Mouse (Mus musculus): Measurements from ENCODE around the gene Cwc27. TPM values are rescaled to one million over a fixed set of nuclear protein-coding genes. Genes with fewer than 3 reads are reported as not detected.

Gene Cwc27
- polyA plus RNA-seq, 1 experiment from 2014 or later, result 24.1 TPM

DNA sequence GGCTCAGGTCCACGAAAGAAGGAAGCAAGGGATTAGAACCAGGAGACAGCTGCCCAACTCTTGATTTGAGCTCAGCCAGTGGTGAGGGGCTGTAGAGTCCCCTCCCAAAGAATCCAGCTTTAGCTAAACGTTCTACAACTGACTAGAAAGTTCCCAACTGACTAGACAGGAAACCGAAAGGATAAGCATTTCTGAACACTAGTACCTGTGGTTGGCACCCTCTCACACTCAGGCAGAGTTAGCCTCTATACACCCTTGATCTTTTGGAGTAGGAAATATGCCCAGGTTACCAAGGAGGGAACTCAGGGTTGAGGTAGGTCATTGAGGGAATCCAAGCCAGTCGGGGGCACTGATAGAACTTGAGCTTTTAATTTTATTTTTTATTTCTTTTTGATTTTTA, 199.7 kb downstream of the Cwc27 start:
- Histone ChIP-seq H3K27me3 (ENCODE audit: control insufficient read depth, insufficient read depth, low read length) (no peaks in the 10 kb centered on the region), H3K36me3 (ENCODE audit: control insufficient read depth, insufficient read depth, low read length) (no peaks in the 10 kb centered on the region), H3K4me3 (ENCODE audit: low read depth, low read length) (no peak overlapping the region), H3K4me1 (ENCODE audit: control insufficient read depth, insufficient read depth, low read length) (no peaks in the 10 kb centered on the region), H3K9ac (ENCODE audit: low read depth, low read length) (no peak overlapping the region), H3K9me3 (replicated peaks; ENCODE audit: control insufficient read depth, low read length) (no peaks in the 10 kb centered on the region), H3K4me2 (no peak overlapping the region), H3K27ac (ENCODE audit: low read depth, low read length) (no peak overlapping the region)
- 78% methylated on average over 4 of the region's 4 CpGs for WGBS (ENCODE audit: insufficient replicate concordance)
- ATAC-seq (replicated peaks; ENCODE audit: insufficient number of reproducible peaks, low FRiP score, low TSS enrichment), result no peak

DNA sequence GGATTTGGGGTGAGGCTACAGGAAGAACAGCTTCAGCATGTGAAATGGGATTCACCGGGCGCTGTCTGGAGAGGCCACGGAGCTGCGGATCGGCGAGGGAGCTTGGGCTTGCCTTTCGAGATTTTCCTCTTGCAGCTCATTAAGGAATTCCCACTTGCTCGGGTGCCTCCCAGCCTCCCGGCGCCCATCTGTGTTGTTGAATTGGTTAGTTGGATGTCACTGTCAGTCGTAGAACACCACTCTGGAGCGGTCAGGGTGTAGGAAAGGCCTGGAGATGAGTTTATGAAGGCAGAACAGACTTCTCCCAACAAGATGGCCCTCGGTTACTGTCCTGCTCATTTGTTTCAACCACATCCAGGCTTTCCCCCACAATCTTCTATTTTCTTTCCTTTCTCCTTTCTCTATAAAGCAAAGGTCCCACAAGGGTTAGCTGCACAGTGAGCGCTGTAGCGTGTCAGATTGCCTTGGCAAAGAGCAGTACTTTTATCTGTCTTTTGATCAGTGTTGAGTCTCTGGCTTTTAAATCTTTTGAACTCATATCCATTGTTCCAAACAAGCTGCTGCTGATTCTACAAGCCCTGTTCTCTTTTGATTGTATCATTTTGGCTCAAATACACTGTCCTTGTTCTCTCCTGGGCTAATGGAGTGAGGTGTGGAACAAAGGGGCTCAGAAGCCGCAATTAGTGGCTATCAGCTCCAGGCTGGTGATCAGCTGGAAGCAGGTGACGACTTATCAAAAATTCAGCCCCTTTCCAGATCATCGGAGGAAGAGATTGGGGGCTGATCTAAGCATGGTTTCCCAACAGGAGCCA, 200.7 kb downstream of the Cwc27 start:
- H3K9ac ChIP-seq (ENCODE audit: low read depth, low read length), result no peak overlapping the region
- no peak for ATAC-seq (replicated peaks; ENCODE audit: insufficient number of reproducible peaks, low FRiP score, low TSS enrichment)
- no peaks in the 10 kb centered on the region for H3K36me3 ChIP-seq (ENCODE audit: control insufficient read depth, insufficient read depth, low read length)
- H3K27me3 ChIP-seq (ENCODE audit: control insufficient read depth, insufficient read depth, low read length), result no peaks in the 10 kb centered on the region
- no peaks in the 10 kb centered on the region for H3K9me3 ChIP-seq (replicated peaks; ENCODE audit: control insufficient read depth, low read length)
- H3K4me2 ChIP-seq, result no peak overlapping the region
- no peak overlapping the region for H3K4me3 ChIP-seq (ENCODE audit: low read depth, low read length)
- 85% methylated on average over 18 of the region's 18 CpGs for WGBS (ENCODE audit: insufficient replicate concordance)
- no peaks in the 10 kb centered on the region for H3K4me1 ChIP-seq (ENCODE audit: control insufficient read depth, insufficient read depth, low read length)
- H3K27ac ChIP-seq (ENCODE audit: low read depth, low read length), result no peak overlapping the region

DNA sequence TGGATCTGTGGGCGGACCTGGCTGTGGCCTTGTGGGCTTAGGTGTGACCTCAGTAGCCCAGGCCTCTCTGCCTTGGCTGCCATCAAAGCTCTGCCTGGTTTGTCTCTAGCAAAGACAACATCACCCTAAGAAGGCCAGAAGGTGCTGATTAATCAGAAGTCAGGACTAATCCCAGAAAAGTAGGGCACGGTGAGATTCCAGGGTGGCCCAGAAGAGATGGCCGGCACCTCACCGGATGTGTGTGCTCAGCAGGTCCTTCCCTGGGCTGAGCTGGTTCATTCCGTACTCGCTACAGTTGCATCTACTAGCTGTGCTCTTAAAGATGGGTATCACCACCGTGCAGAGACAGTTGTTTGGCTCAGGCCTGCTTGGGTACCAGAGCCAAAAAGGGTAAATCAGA, 201.8 kb downstream of the Cwc27 start:
- no peaks in the 10 kb centered on the region for H3K36me3 ChIP-seq (ENCODE audit: control insufficient read depth, insufficient read depth, low read length)
- WGBS (ENCODE audit: insufficient replicate concordance), result 86% methylated on average over 7 of the region's 7 CpGs
- no peak overlapping the region for H3K4me3 ChIP-seq (ENCODE audit: low read depth, low read length)
- H3K4me2 ChIP-seq, result no peak overlapping the region
- H3K27ac ChIP-seq (ENCODE audit: low read depth, low read length), result no peak overlapping the region
- H3K9me3 ChIP-seq (replicated peaks; ENCODE audit: control insufficient read depth, low read length), result no peaks in the 10 kb centered on the region
- no peaks in the 10 kb centered on the region for H3K27me3 ChIP-seq (ENCODE audit: control insufficient read depth, insufficient read depth, low read length)
- H3K4me1 ChIP-seq (ENCODE audit: control insufficient read depth, insufficient read depth, low read length), result no peaks in the 10 kb centered on the region
- ATAC-seq (replicated peaks; ENCODE audit: insufficient number of reproducible peaks, low FRiP score, low TSS enrichment), result no peak
- H3K9ac ChIP-seq (ENCODE audit: low read depth, low read length), result no peak overlapping the region

DNA sequence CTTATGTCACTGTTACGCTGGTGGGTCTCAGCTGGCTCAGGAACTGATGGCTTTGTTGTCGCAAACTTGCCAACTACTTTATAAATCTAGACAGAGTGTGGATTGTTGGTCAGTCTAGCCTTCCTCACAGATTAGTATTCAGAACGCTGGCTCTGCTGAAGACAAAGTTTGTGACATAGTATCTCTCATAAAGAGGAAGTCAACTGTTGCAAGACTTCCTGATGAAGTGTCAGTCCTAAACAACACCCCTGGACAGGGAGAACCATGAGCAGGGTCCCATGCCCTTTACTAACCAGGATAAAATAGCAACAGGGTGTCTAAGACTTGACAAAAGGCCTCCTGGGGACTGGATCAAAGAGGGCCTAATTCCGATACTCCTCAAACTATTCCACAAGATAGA, 205.6 kb downstream of the Cwc27 start:
- H3K9me3 ChIP-seq (replicated peaks; ENCODE audit: control insufficient read depth, low read length), result no peaks in the 10 kb centered on the region
- no peak for ATAC-seq (replicated peaks; ENCODE audit: insufficient number of reproducible peaks, low FRiP score, low TSS enrichment)
- H3K9ac ChIP-seq (ENCODE audit: low read depth, low read length), result no peak overlapping the region
- H3K36me3 ChIP-seq (ENCODE audit: control insufficient read depth, insufficient read depth, low read length), result no peaks in the 10 kb centered on the region
- no peaks in the 10 kb centered on the region for H3K27me3 ChIP-seq (ENCODE audit: control insufficient read depth, insufficient read depth, low read length)
- 86% methylated on average over 4 of the region's 4 CpGs for WGBS (ENCODE audit: insufficient replicate concordance)
- H3K4me2 ChIP-seq, result no peak overlapping the region
- no peaks in the 10 kb centered on the region for H3K4me1 ChIP-seq (ENCODE audit: control insufficient read depth, insufficient read depth, low read length)
- no peak overlapping the region for H3K27ac ChIP-seq (ENCODE audit: low read depth, low read length)
- no peak overlapping the region for H3K4me3 ChIP-seq (ENCODE audit: low read depth, low read length)

DNA sequence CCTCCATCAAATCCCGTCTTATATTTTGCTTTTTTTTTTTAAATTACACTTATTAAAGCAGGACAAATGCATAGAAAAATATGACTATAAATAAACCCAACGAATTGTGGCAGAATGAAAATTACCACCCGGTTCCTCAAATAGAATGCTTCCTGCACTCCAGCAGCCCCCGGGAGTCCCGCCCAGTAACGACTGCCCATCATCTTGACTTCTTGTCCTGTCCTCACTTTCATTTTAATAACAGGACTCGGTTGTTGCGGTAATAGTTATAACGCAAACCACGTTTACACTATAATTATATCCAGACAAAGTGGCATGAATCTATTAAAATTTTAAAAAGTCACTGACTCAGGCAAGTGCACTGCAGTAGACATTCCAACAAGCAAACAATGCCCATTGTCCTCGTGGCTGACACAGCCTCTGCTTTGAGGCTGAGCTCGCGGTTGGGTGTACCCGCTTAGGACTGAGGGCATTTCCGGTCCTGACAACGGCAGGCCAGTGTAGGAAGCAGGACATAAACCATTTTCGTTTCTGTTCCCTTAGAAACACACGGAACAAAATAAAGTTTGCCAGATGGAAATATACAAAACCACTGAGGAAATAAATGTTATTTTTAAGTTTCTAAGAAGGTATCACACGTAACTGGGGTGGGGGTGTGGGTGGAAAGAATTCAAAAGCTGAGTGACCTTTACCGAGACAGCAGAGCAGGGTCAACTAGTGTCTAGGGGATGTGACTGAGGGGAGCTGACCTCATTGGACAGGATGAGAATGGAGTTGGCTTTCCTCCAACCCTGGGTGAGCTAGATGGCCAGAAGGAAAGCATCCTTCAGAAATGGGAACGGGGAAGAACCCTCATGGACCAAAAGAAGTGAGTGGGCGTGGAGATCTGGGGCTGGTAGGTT, 206.5 kb downstream of the Cwc27 start:
- no peak overlapping the region for H3K27ac ChIP-seq (ENCODE audit: low read depth, low read length)
- WGBS (ENCODE audit: insufficient replicate concordance), result 83% methylated on average over 22 of the region's 22 CpGs
- H3K4me2 ChIP-seq, result no peak overlapping the region
- no peaks in the 10 kb centered on the region for H3K36me3 ChIP-seq (ENCODE audit: control insufficient read depth, insufficient read depth, low read length)
- peak; percentile 52; the same call in 1 of the 2 replicates for ATAC-seq (replicated peaks; ENCODE audit: insufficient number of reproducible peaks, low FRiP score, low TSS enrichment)
- H3K9ac ChIP-seq (ENCODE audit: low read depth, low read length), result no peak overlapping the region
- no peaks in the 10 kb centered on the region for H3K27me3 ChIP-seq (ENCODE audit: control insufficient read depth, insufficient read depth, low read length)
- H3K4me1 ChIP-seq (ENCODE audit: control insufficient read depth, insufficient read depth, low read length), result no peaks in the 10 kb centered on the region
- H3K9me3 ChIP-seq (replicated peaks; ENCODE audit: control insufficient read depth, low read length), result no peaks in the 10 kb centered on the region
- H3K4me3 ChIP-seq (ENCODE audit: low read depth, low read length), result no peak overlapping the region

DNA sequence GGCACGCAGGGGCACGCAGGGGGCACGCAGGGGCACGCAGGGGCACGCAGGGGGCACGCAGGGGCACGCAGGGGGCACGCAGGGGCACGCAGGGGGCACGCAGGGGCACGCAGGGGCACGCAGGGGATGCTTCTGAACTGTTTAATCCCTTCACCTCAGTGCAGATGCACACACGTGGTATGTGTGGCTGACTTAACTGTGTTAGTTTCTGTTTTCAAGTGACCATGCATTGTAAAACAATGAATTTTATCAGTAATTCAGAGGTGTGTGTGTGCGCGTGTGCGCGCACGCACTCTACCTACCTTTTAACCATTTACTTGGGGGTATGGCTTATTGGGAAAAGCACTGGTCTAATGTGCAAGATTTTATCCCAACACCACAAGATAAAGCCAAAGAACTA, 208.4 kb downstream of the Cwc27 start:
- WGBS (ENCODE audit: insufficient replicate concordance), result 91% methylated on average over 18 of the region's 18 CpGs
- Histone ChIP-seq H3K4me3 (ENCODE audit: low read depth, low read length) (no peak overlapping the region), H3K36me3 (ENCODE audit: control insufficient read depth, insufficient read depth, low read length) (no peaks in the 10 kb centered on the region), H3K27me3 (ENCODE audit: control insufficient read depth, insufficient read depth, low read length) (no peaks in the 10 kb centered on the region), H3K4me1 (ENCODE audit: control insufficient read depth, insufficient read depth, low read length) (no peaks in the 10 kb centered on the region), H3K9me3 (replicated peaks; ENCODE audit: control insufficient read depth, low read length) (no peaks in the 10 kb centered on the region), H3K9ac (ENCODE audit: low read depth, low read length) (no peak overlapping the region), H3K4me2 (no peak overlapping the region), H3K27ac (ENCODE audit: low read depth, low read length) (no peak overlapping the region)
- no peak for ATAC-seq (replicated peaks; ENCODE audit: insufficient number of reproducible peaks, low FRiP score, low TSS enrichment)

DNA sequence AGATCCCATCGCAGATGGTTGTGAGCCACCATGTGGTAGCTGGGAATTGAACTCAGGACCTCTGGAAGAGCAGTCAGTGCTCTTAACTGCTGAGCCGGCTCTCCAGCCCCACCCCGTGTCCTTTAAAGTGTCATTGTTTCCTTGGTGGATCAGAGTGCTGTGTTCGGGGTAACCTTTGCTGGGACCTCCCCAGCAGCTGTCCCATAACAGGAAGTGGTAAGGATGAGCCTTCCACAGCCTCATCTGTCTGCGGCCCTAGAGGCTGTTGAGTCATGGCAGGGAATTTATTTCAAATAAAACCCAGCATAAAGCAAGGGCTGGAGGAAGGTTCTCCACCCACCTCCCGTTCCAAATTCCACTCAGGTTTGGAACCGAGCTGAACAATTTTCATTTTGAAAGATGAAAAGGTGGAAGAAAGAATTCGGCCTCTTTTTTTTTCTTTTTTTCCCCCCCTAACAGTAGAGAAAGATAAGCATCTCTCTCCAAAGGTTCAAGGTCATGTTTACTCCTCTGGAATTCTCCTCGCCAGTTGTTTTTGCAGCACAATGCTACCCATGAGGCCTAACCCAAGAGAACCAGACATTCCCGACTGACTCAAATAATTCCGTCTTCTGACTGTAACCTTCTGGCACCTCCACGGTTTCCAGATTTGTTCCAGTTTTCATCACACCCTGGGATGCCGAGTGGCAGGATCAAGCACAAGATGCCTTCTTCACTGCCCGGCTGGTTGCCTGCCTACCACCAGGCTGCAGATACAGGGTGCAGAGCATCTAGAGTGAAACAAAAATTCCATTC, 210.0 kb downstream of the Cwc27 start:
- Histone ChIP-seq H3K27me3 (ENCODE audit: control insufficient read depth, insufficient read depth, low read length) (no peaks in the 10 kb centered on the region), H3K4me2 (no peak overlapping the region), H3K9ac (ENCODE audit: low read depth, low read length) (no peak overlapping the region), H3K4me3 (ENCODE audit: low read depth, low read length) (no peak overlapping the region), H3K36me3 (ENCODE audit: control insufficient read depth, insufficient read depth, low read length) (no peaks in the 10 kb centered on the region), H3K9me3 (replicated peaks; ENCODE audit: control insufficient read depth, low read length) (no peaks in the 10 kb centered on the region), H3K4me1 (ENCODE audit: control insufficient read depth, insufficient read depth, low read length) (no peaks in the 10 kb centered on the region), H3K27ac (ENCODE audit: low read depth, low read length) (no peak overlapping the region)
- 70% methylated on average over 14 of the region's 14 CpGs for WGBS (ENCODE audit: insufficient replicate concordance)
- ATAC-seq (replicated peaks; ENCODE audit: insufficient number of reproducible peaks, low FRiP score, low TSS enrichment), result no peak

DNA sequence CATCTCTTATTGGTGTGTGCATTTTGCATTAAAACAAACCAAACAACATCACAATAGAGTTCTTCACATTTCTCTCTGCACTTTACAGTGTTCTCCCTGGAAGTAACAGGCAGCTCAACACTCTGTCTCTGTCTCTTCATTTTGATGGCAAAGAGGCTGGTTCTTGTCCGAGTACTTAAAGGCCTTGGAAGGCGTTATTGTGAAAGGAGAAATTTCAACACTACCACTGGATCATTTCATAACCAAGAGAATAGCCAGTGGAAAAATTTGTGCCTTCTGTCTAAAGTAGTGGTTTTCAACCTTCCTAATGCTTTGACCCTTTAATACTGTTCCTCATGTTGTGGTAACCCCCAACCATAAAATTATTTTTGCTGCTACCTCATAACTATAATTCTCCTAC, 211.8 kb downstream of the Cwc27 start:
- H3K9ac ChIP-seq (ENCODE audit: low read depth, low read length), result no peak overlapping the region
- no peak overlapping the region for H3K27ac ChIP-seq (ENCODE audit: low read depth, low read length)
- ATAC-seq (replicated peaks; ENCODE audit: insufficient number of reproducible peaks, low FRiP score, low TSS enrichment), result no peak
- H3K4me2 ChIP-seq, result no peak overlapping the region
- no peaks in the 10 kb centered on the region for H3K27me3 ChIP-seq (ENCODE audit: control insufficient read depth, insufficient read depth, low read length)
- no peak overlapping the region for H3K4me3 ChIP-seq (ENCODE audit: low read depth, low read length)
- no peaks in the 10 kb centered on the region for H3K9me3 ChIP-seq (replicated peaks; ENCODE audit: control insufficient read depth, low read length)
- WGBS (ENCODE audit: insufficient replicate concordance), result 69% methylated on average over 2 of the region's 2 CpGs
- H3K4me1 ChIP-seq (ENCODE audit: control insufficient read depth, insufficient read depth, low read length), result no peaks in the 10 kb centered on the region
- H3K36me3 ChIP-seq (ENCODE audit: control insufficient read depth, insufficient read depth, low read length), result no peaks in the 10 kb centered on the region
